Mouse (Mus musculus): ENCODE data around the gene Gpatch4.

DNA sequence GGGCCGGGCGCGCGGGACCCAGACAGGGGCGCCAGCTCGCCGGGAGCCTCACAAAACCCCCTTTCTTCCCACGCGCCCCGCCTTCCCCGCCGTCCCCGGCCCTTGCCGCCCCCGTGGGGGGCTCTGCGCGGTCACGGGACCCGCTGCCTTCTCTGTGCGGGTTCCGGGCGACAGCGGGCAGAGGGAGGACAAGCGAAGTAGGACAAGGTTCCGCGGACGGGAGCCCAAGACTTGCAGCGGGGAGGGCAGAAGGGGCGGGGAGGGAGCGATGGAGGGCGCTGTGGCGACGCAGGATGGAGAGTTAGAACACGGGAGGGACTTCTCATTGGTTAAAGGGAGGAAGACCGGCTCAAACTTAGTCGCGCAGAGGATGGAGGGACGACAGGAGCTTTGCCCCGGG lies 42.7 kb upstream of the Gpatch4 start, which contains the start of gene Bcan:
- TF ChIP-seq CTCF (IDR thresholded peaks at IDR 0.05; ENCODE audit: low read depth, low read length), result no peak
- no peak for TF ChIP-seq GATA1 (IDR thresholded peaks at IDR 0.05; ENCODE audit: borderline replicate concordance, low read length)
- no peak for TF ChIP-seq TAL1 (conservative IDR thresholded peaks at IDR 0.05; ENCODE audit: low read depth, low read length)

All from G1E (cell line).